Mouse (Mus musculus): ENCODE data around the gene Patz1. TPM values are rescaled to one million over a fixed set of nuclear protein-coding genes. Genes with fewer than 3 reads are reported as not detected.

The Patz1 gene
- polyA plus RNA-seq, 1 experiment from 2014 or later = 30.5 TPM

GRCm38 (mm10) chr11:3333111-3333695 is 44.5 kb downstream of the Patz1 start:
- 69% methylated on average over 11 of the region's 11 CpGs for WGBS (ENCODE audit: insufficient replicate concordance)
- Histone ChIP-seq H3K36me3 (no peaks in the 10 kb centered on the region), H3K27me3 (replicated peaks) (peaks cover 59% of the 10 kb centered on the region), H3K27ac (no peak overlapping the region), H3K9ac (no peak overlapping the region), H3K4me2 (no peak overlapping the region), H3K4me3 (no peak overlapping the region), H3K4me1 (peaks cover 50% of the 10 kb centered on the region), H3K9me3 (replicated peaks) (no peaks in the 10 kb centered on the region)
- no peak for ATAC-seq

GRCm38 (mm10) chr11:3334141-3334710 is 45.6 kb downstream of the Patz1 start:
- H3K36me3 ChIP-seq = no peaks in the 10 kb centered on the region
- H3K27me3 ChIP-seq (replicated peaks) = peaks cover 58% of the 10 kb centered on the region
- no peak overlapping the region for H3K9ac ChIP-seq
- WGBS (ENCODE audit: insufficient replicate concordance) = 71% methylated on average over 11 of the region's 11 CpGs
- no peak for ATAC-seq
- H3K27ac ChIP-seq = no peak overlapping the region
- no peak overlapping the region for H3K4me3 ChIP-seq
- H3K4me1 ChIP-seq = peaks cover 50% of the 10 kb centered on the region
- no peak overlapping the region for H3K4me2 ChIP-seq
- H3K9me3 ChIP-seq (replicated peaks) = no peaks in the 10 kb centered on the region

- Histone ChIP-seq H3K9me3 (replicated peaks) (no peaks in the 10 kb centered on the region), H3K27ac (no peak overlapping the region), H3K36me3 (no peaks in the 10 kb centered on the region), H3K4me1 (peaks cover 50% of the 10 kb centered on the region), H3K4me3 (no peak overlapping the region), H3K4me2 (no peak overlapping the region), H3K27me3 (replicated peaks) (peaks cover 55% of the 10 kb centered on the region), H3K9ac (no peak overlapping the region)
- 10% methylated on average over 9 of the region's 9 CpGs for WGBS (ENCODE audit: insufficient replicate concordance)
- ATAC-seq = no peak
Measured at GRCm38 (mm10) chr11:3334711-3335316, 46.1 kb downstream of the Patz1 start.

- Histone ChIP-seq H3K27me3 (replicated peaks) (peaks cover 49% of the 10 kb centered on the region), H3K9ac (no peak overlapping the region), H3K4me2 (peak overlapping the region; percentile 20), H3K4me1 (peaks cover 45% of the 10 kb centered on the region), H3K9me3 (replicated peaks) (no peaks in the 10 kb centered on the region), H3K27ac (no peak overlapping the region), H3K36me3 (no peaks in the 10 kb centered on the region), H3K4me3 (no peak overlapping the region)
- 10% methylated on average over 11 of the region's 11 CpGs for WGBS (ENCODE audit: insufficient replicate concordance)
- no peak for ATAC-seq
Measured at GRCm38 (mm10) chr11:3335651-3336216, 47.1 kb downstream of the Patz1 start.

- Histone ChIP-seq H3K36me3 (no peaks in the 10 kb centered on the region), H3K27ac (no peak overlapping the region), H3K4me3 (no peak overlapping the region), H3K9me3 (replicated peaks) (no peaks in the 10 kb centered on the region), H3K4me1 (peaks cover 36% of the 10 kb centered on the region), H3K4me2 (no peak overlapping the region), H3K27me3 (replicated peaks) (peaks cover 40% of the 10 kb centered on the region), H3K9ac (no peak overlapping the region)
- 65% methylated on average over 3 of the region's 3 CpGs for WGBS (ENCODE audit: insufficient replicate concordance)
- no peak for ATAC-seq
Measured at GRCm38 (mm10) chr11:3336602-3337001, 47.9 kb downstream of the Patz1 start.

- no peak overlapping the region for H3K9ac ChIP-seq
- no peaks in the 10 kb centered on the region for H3K9me3 ChIP-seq (replicated peaks)
- peak overlapping the region; percentile 18; the same call in 1 of the 2 replicates for H3K27ac ChIP-seq
- peaks cover 29% of the 10 kb centered on the region for H3K4me1 ChIP-seq
- WGBS (ENCODE audit: insufficient replicate concordance) = 26% methylated on average over 12 of the region's 12 CpGs
- no peaks in the 10 kb centered on the region for H3K36me3 ChIP-seq
- H3K27me3 ChIP-seq (replicated peaks) = peaks cover 33% of the 10 kb centered on the region
- no peak overlapping the region for H3K4me2 ChIP-seq
- ATAC-seq = peak; percentile 22; the same call in 1 of the 2 replicates
- no peak overlapping the region for H3K4me3 ChIP-seq
Measured at GRCm38 (mm10) chr11:3337173-3337955, 48.7 kb downstream of the Patz1 start.

- H3K27me3 ChIP-seq (replicated peaks) = peaks cover 28% of the 10 kb centered on the region
- H3K4me2 ChIP-seq = no peak overlapping the region
- H3K4me1 ChIP-seq = peaks cover 25% of the 10 kb centered on the region
- H3K9me3 ChIP-seq (replicated peaks) = no peaks in the 10 kb centered on the region
- WGBS (ENCODE audit: insufficient replicate concordance) = 58% methylated on average over 5 of the region's 5 CpGs
- no peak overlapping the region for H3K4me3 ChIP-seq
- no peaks in the 10 kb centered on the region for H3K36me3 ChIP-seq
- H3K27ac ChIP-seq = no peak overlapping the region
- 0 out of 2 replicates have a peak, but pooled peaks have one; percentile 9 for ATAC-seq
- H3K9ac ChIP-seq = no peak overlapping the region
Measured at GRCm38 (mm10) chr11:3337961-3338360, 49.3 kb downstream of the Patz1 start.

- Histone ChIP-seq H3K4me3 (no peak overlapping the region), H3K4me1 (peaks cover 8% of the 10 kb centered on the region), H3K27me3 (replicated peaks) (no peaks in the 10 kb centered on the region), H3K36me3 (peaks cover 23% of the 10 kb centered on the region), H3K9ac (no peak overlapping the region), H3K4me2 (no peak overlapping the region), H3K9me3 (replicated peaks) (no peaks in the 10 kb centered on the region), H3K27ac (no peak overlapping the region)
- WGBS (ENCODE audit: insufficient replicate concordance) = 68% methylated on average over 5 of the region's 5 CpGs
- no peak for ATAC-seq
Measured at GRCm38 (mm10) chr11:3341476-3341875, 52.8 kb downstream of the Patz1 start.

- H3K27ac ChIP-seq = no peak overlapping the region
- H3K9me3 ChIP-seq (replicated peaks) = no peaks in the 10 kb centered on the region
- H3K27me3 ChIP-seq (replicated peaks) = no peaks in the 10 kb centered on the region
- no peak overlapping the region for H3K4me3 ChIP-seq
- ATAC-seq = no peak
- WGBS (ENCODE audit: insufficient replicate concordance) = 77% methylated on average over 3 of the region's 3 CpGs
- no peak overlapping the region for H3K9ac ChIP-seq
- H3K4me1 ChIP-seq = peaks cover 21% of the 10 kb centered on the region
- peaks cover 24% of the 10 kb centered on the region for H3K36me3 ChIP-seq
- no peak overlapping the region for H3K4me2 ChIP-seq
Measured at GRCm38 (mm10) chr11:3344916-3345315, 56.2 kb downstream of the Patz1 start.

GRCm38 (mm10) chr11:3346351-3346750 is 57.7 kb downstream of the Patz1 start:
- no peaks in the 10 kb centered on the region for H3K9me3 ChIP-seq (replicated peaks)
- H3K27me3 ChIP-seq (replicated peaks) = no peaks in the 10 kb centered on the region
- no peak overlapping the region for H3K9ac ChIP-seq
- H3K27ac ChIP-seq = no peak overlapping the region
- no peak for ATAC-seq
- peaks cover 21% of the 10 kb centered on the region for H3K4me1 ChIP-seq
- WGBS (ENCODE audit: insufficient replicate concordance) = 88% methylated on average over 7 of the region's 7 CpGs
- no peak overlapping the region for H3K4me3 ChIP-seq
- no peak overlapping the region for H3K4me2 ChIP-seq
- H3K36me3 ChIP-seq = peaks cover 37% of the 10 kb centered on the region

- Histone ChIP-seq H3K36me3 (peaks cover 45% of the 10 kb centered on the region), H3K9me3 (replicated peaks) (no peaks in the 10 kb centered on the region), H3K27ac (no peak overlapping the region), H3K9ac (no peak overlapping the region), H3K4me2 (no peak overlapping the region), H3K4me3 (no peak overlapping the region), H3K4me1 (peaks cover 21% of the 10 kb centered on the region), H3K27me3 (replicated peaks) (no peaks in the 10 kb centered on the region)
- peak; percentile 54 for ATAC-seq
- WGBS (ENCODE audit: insufficient replicate concordance) = 62% methylated on average over 12 of the region's 12 CpGs
Measured at GRCm38 (mm10) chr11:3347091-3347834, 58.6 kb downstream of the Patz1 start.
